In genomic region chr3:107695948-107696881, GRCm38 (mm10) we compare ENCODE assay signal across 8 mouse cellular contexts. TPM values are rescaled to one million over a fixed set of nuclear protein-coding genes. Genes with fewer than 3 reads are reported as not detected.
DNase-seq lines count a peak whose midpoint lies in the region; ATAC-seq and TF ChIP-seq lines count a peak whose summit lies in the region.

TSS of gene Ahcyl1 (minus strand) at chr3:107696560.

- peak; percentile 94 for TF ChIP-seq CTCF in lung, adult 2 months (IDR thresholded peaks at IDR 0.05; ENCODE audit: insufficient read depth, low read length)

- no peaks in the 10 kb centered on the region for H3K9me3 ChIP-seq in ES-E14 (ENCODE audit: control insufficient read depth, insufficient read depth, low read depth, low read length)
- no peaks in the 10 kb centered on the region for H3K9me3 ChIP-seq in forebrain, embryonic 15.5 days

- in situ Hi-C loops in ES-E14 (cut with MboI; ENCODE audit: low sequenced_read_pairs in 2 of 2, unreplicated experiment in 2 of 2): loop anchor here in 1 of 2 experiments (10.0 kb wide), 1 partner anchor 169 kb away; no protein-coding TSS in a partner anchor

- peak; percentile 87; the same call in 1 of the 2 replicates for TF ChIP-seq POLR2A in lung, adult 2 months (IDR thresholded peaks at IDR 0.05; ENCODE audit: borderline replicate concordance, extremely low read depth, low read depth, low read length)

- H3K9ac ChIP-seq in ES-E14 (ENCODE audit: insufficient read depth, low read depth, low read length, poor library complexity, severe bottlenecking): peak within 1 kb of the TSS; percentile 87
- H3K9ac ChIP-seq in forebrain, embryonic 15.5 days (replicated peaks): peak within 1 kb of the TSS; percentile 98

- WGBS in forebrain, embryonic 15.5 days: under 1% methylated on average over 92 of the region's 93 CpGs
- under 1% methylated on average over 93 of the region's 93 CpGs for WGBS in lung, adult 2 months

- ATAC-seq in forebrain, embryonic 15.5 days (replicated peaks): peak; percentile 99
- peak; percentile 96 for ATAC-seq in neutrophil, adult 5-6 weeks (ENCODE audit: extremely low read depth, insufficient number of reproducible peaks, low FRiP score, poor library complexity, severe bottlenecking)

- H3K4me2 ChIP-seq in forebrain, embryonic 15.5 days (replicated peaks): peak within 1 kb of the TSS; percentile 78

- H3K27ac ChIP-seq in ES-E14 (ENCODE audit: insufficient read depth, low read depth, low read length, poor library complexity, severe bottlenecking): peak within 1 kb of the TSS; percentile 54; the same call in 1 of the 2 replicates
- H3K27ac ChIP-seq in forebrain, embryonic 15.5 days (replicated peaks): peak within 1 kb of the TSS; percentile 93

- DNase-seq in ES-E14 (ENCODE audit: low read depth, low spot score): peak; percentile 95
- DNase-seq in cerebellum, adult 11-12 months: peak; percentile 99
- DNase-seq in heart, postnatal 25 days (ENCODE audit: low spot score): peak; percentile 98
- peak; percentile 99 to 100 for DNase-seq in layer of hippocampus, adult 18-20 months (ENCODE audit: low spot score in 2 of 2)
- DNase-seq in lung, adult 2 months: peak; percentile 98
- peak; percentile 97 to 98 for DNase-seq in thymus, adult 18-20 months

- peak within 1 kb of the TSS; percentile 80 to 90 for H3K4me3 ChIP-seq in ES-E14 (ENCODE audit: insufficient read depth in 1 of 2, low read depth in 1 of 2, low read length in 2 of 2, poor library complexity in 1 of 2, severe bottlenecking in 1 of 2)
- peak within 1 kb of the TSS; percentile 91 for H3K4me3 ChIP-seq in forebrain, embryonic 15.5 days
- H3K4me3 ChIP-seq in lung, adult 2 months (replicated peaks; ENCODE audit: extremely low read depth, low read depth, low read length): peak within 1 kb of the TSS; percentile 84

- no peaks in the 10 kb centered on the region for H3K27me3 ChIP-seq in forebrain, embryonic 15.5 days

- H3K4me1 ChIP-seq in ES-E14 (ENCODE audit: control insufficient read depth in 2 of 2, insufficient read depth in 2 of 2, low read length in 2 of 2, poor library complexity in 1 of 2): peaks cover 0 to 3% of the 10 kb centered on the region in 2 experiments; a peak in 2 of 4 replicates
- peaks cover 46% of the 10 kb centered on the region for H3K4me1 ChIP-seq in forebrain, embryonic 15.5 days
- H3K4me1 ChIP-seq in lung, adult 2 months (ENCODE audit: control insufficient read depth, insufficient read depth, low read length): peaks cover 9% of the 10 kb centered on the region

- intact Hi-C loops in heart, postnatal 25 days (cut with DNase I): loop anchor here (2.0 to 5.0 kb wide), 4 partner anchors 59 to 451 kb away; partner anchors contain the start of gene Gnai3

- no peaks in the 10 kb centered on the region for H3K36me3 ChIP-seq in ES-E14 (ENCODE audit: control insufficient read depth, insufficient read depth, low read length, poor library complexity, severe bottlenecking)
- H3K36me3 ChIP-seq in forebrain, embryonic 15.5 days: no peaks in the 10 kb centered on the region

TF ChIP-seq in ES-E14, 5 proteins besides CTCF, POLR2A, EP300 and RAD21:
- no peak for TF ChIP-seq CHD2 (IDR thresholded peaks at IDR 0.05; ENCODE audit: low read depth, low read length)
- TF ChIP-seq HCFC1 (IDR thresholded peaks at IDR 0.05; ENCODE audit: borderline replicate concordance, insufficient read depth, low read length): peak; percentile 94
- no peak for TF ChIP-seq MAFK (IDR thresholded peaks at IDR 0.05; ENCODE audit: insufficient read depth, low read depth, low read length)
- TF ChIP-seq ZNF384 (IDR thresholded peaks at IDR 0.05; ENCODE audit: low read depth, low read length): no peak
- TF ChIP-seq ZC3H11A (IDR thresholded peaks at IDR 0.05; ENCODE audit: borderline replicate concordance, low read depth, low read length): peak; percentile 90; the same call in 1 of the 2 replicates

RNA-seq across cellular contexts. Expression of gene Ahcyl1, which starts in this region (rescaled TPM):
- 25.4 and 38.2 TPM in 2 replicates for total RNA-seq in ES-E14 (2012; rRNA removed)
- 110 and 114 TPM in 2 replicates for polyA plus RNA-seq in forebrain, embryonic 15.5 days (2015; fragmentation: Nextera tagmentation; extraction: Ambion mirVana)
- 10 to 100 TPM; 80.0 to 81.1 TPM for total RNA-seq in heart, postnatal 25 days (2021)
- 100 to 1,000 TPM; 323 to 325 TPM for total RNA-seq in layer of hippocampus, adult 18-20 months (2021)
- 33.7 and 53.1 TPM in 2 replicates for polyA plus RNA-seq in lung, adult 2 months (2012; rRNA removed)
- total RNA-seq in neutrophil, adult 5-6 weeks (2017): 61.3 and 64.3 TPM in 2 replicates

Comparison
In these comparisons a context has a peak if more than half of its experiments do, and no peak if none do; other contexts are left out.
1. Peak in every context shown above with its lines: DNase-seq, ATAC-seq, H3K4me3 ChIP-seq and H3K27ac ChIP-seq.